Mouse (Mus musculus) cerebellum, adult 18-20 months (tissue): ENCODE data around the gene Lce1a1.
A peak's percentile ranks its signal among the peaks of the same experiment; 100 is the strongest.

Experiments used
- DNase-seq, 2 experiments: peaks; one replicate each; pipeline ENCODE4 v3.0.0; 2021

Lce1a1 gene

GRCm38 (mm10) chr3:92648207-92648606, at the start of gene Lce1a1:
TSS of gene Lce1a1 (minus strand) at chr3:92648307.
- DNase-seq, result no peak

- no peak for DNase-seq
Observed at GRCm38 (mm10) chr3:92694613-92695012, 46.5 kb upstream of the Lce1a1 start.

GRCm38 (mm10) chr3:92691688-92692087, 43.6 kb upstream of the Lce1a1 start:
- DNase-seq, result no peak

GRCm38 (mm10) chr3:92689154-92689553, 41.0 kb upstream of the Lce1a1 start:
- peak; percentile 23 to 38 for DNase-seq

- DNase-seq, result no peak
Observed at GRCm38 (mm10) chr3:92687110-92687509, 39.0 kb upstream of the Lce1a1 start, which contains the start of gene Lce1d. TSS of gene Lce1d (minus strand) at chr3:92687210.

- DNase-seq, result no peak
Observed at GRCm38 (mm10) chr3:92678947-92679346, 30.8 kb upstream of the Lce1a1 start, which contains the start of gene Lce1c. TSS of gene Lce1c (plus strand) at chr3:92679247.

- DNase-seq, result no peak
Observed at GRCm38 (mm10) chr3:92670215-92670614, 22.1 kb upstream of the Lce1a1 start, which contains the start of gene Lce1a2. TSS of gene Lce1a2 (minus strand) at chr3:92670315.

GRCm38 (mm10) chr3:92656826-92657225, 8.7 kb upstream of the Lce1a1 start, which contains the start of gene Lce1b:
TSS of gene Lce1b (minus strand) at chr3:92656926.
- no peak for DNase-seq

- DNase-seq, result no peak
Observed at GRCm38 (mm10) chr3:92639854-92640253, 8.3 kb downstream of the Lce1a1 start.

GRCm38 (mm10) chr3:92638653-92638991, 9.5 kb downstream of the Lce1a1 start:
- no peak for DNase-seq

GRCm38 (mm10) chr3:92637745-92638652, 10.1 kb downstream of the Lce1a1 start:
- DNase-seq, result no peak

- no peak for DNase-seq
Observed at GRCm38 (mm10) chr3:92621560-92621959, 26.5 kb downstream of the Lce1a1 start, which contains the start of gene Lce6a. TSS of gene Lce6a (minus strand) at chr3:92621660.

- DNase-seq, result no peak
Observed at GRCm38 (mm10) chr3:92609804-92610203, 38.3 kb downstream of the Lce1a1 start.

- no peak for DNase-seq
Observed at GRCm38 (mm10) chr3:92607392-92607791, 40.7 kb downstream of the Lce1a1 start, which contains the start of gene 2210017I01Rik. TSS of gene 2210017I01Rik (minus strand) at chr3:92607492.

GRCm38 (mm10) chr3:92602169-92602568, 45.9 kb downstream of the Lce1a1 start:
- no peak for DNase-seq

- DNase-seq, result no peak
Observed at GRCm38 (mm10) chr3:92600456-92600855, 47.7 kb downstream of the Lce1a1 start.

GRCm38 (mm10) chr3:92599973-92600372, 48.1 kb downstream of the Lce1a1 start:
- DNase-seq, result no peak

- no peak for DNase-seq
Observed at GRCm38 (mm10) chr3:92598429-92598828, 49.7 kb downstream of the Lce1a1 start.
